Mouse (Mus musculus) intestine, embryonic 15.5 days (tissue): ENCODE measurements around the gene Large2. TPM values are rescaled to one million over a fixed set of nuclear protein-coding genes. Genes with fewer than 3 reads are reported as not detected.
A peak's percentile ranks its signal among the peaks of the same experiment; 100 is the strongest.

Source experiments
- ATAC-seq: fragments of 200-750 bp; cut with Nextera tagmentation; 2 replicates; pipeline ENCODE4 v1.8.0; 2017; ENCODE audit warnings: moderate TSS enrichment, moderate library complexity
- H3K27ac ChIP-seq: fragments of 300-500 bp; sonication (generic); 2 replicates; pipeline ENCODE4 v1.5.1; 2015; ENCODE audit warnings: mild to moderate bottlenecking, inconsistent platforms
- H3K27me3 ChIP-seq: fragments of 300-500 bp; sonication (generic); replicated peaks from 2 replicates; pipeline ENCODE4 v1.6.1; 2015; ENCODE audit warnings: inconsistent platforms
- H3K36me3 ChIP-seq: fragments of 300-500 bp; sonication (generic); 2 replicates; pipeline ENCODE4 v1.6.1; 2015; ENCODE audit warnings: inconsistent platforms
- H3K4me1 ChIP-seq: fragments of 300-500 bp; sonication (generic); replicated peaks from 2 replicates; pipeline ENCODE4 v1.6.1; 2015; ENCODE audit warnings: inconsistent platforms
- H3K4me2 ChIP-seq: fragments of 300-500 bp; sonication (generic); replicated peaks from 2 replicates; pipeline ENCODE4 v1.6.1; 2015; ENCODE audit warnings: mild to moderate bottlenecking, inconsistent platforms
- H3K4me3 ChIP-seq: fragments of 300-500 bp; sonication (generic); replicated peaks from 2 replicates; pipeline ENCODE4 v1.5.1; 2015; ENCODE audit warnings: inconsistent platforms
- H3K9ac ChIP-seq: fragments of 300-500 bp; sonication (generic); 2 replicates; pipeline ENCODE4 v1.6.1; 2015; ENCODE audit warnings: inconsistent platforms
- H3K9me3 ChIP-seq: fragments of 300-500 bp; sonication (generic); 2 replicates; pipeline ENCODE4 v1.6.1; 2016; ENCODE audit warnings: inconsistent platforms
- WGBS: fragments of 180-500 bp; shearing (Covaris S2); methylation state at CpG from one replicate; pipeline ENCODE4 v1.1.7; 2015; 5-methylcytosine and 5-hydroxymethylcytosine counted together
- polyA plus RNA-seq: library from polyadenylated mRNA; unstranded; fragments of >200 nt; fragmentation: Nextera tagmentation; extraction: Ambion mirVana; gene quantifications from 2 replicates; pipeline ENCODE4 v1.2.1, GENCODE M21; 2015

Gene Large2
- polyA plus RNA-seq, 1 experiment from 2014 or later: 10.0 TPM

GRCm38 (mm10) chr2:92376300-92376699, 1.6 kb upstream of the Large2 start:
- Histone ChIP-seq H3K9ac (peak overlapping the region; percentile 69), H3K4me3 (peak overlapping the region; percentile 75), H3K4me2 (peak overlapping the region; percentile 89), H3K4me1 (peaks cover 30% of the 10 kb centered on the region), H3K27me3 (no peaks in the 10 kb centered on the region), H3K27ac (no peak overlapping the region), H3K9me3 (no peaks in the 10 kb centered on the region), H3K36me3 (0 out of 2 replicates have a peak, but pooled peaks cover 6% of the 10 kb centered on the region)
- 84% methylated on average over 6 of the region's 6 CpGs for WGBS
- ATAC-seq: no peak

- peak overlapping the region; percentile 75 for H3K4me3 ChIP-seq
- ATAC-seq: no peak
- H3K4me2 ChIP-seq: peak overlapping the region; percentile 89
- 0 out of 2 replicates have a peak, but pooled peaks cover 6% of the 10 kb centered on the region for H3K36me3 ChIP-seq
- no peaks in the 10 kb centered on the region for H3K9me3 ChIP-seq
- peaks cover 33% of the 10 kb centered on the region for H3K4me1 ChIP-seq
- WGBS: 6% methylated on average over 10 of the region's 10 CpGs
- peak overlapping the region; percentile 27; the same call in 1 of the 2 replicates for H3K27ac ChIP-seq
- 0 out of 2 replicates have a peak, but pooled peaks cover 2% of the 10 kb centered on the region for H3K27me3 ChIP-seq
- peak overlapping the region; percentile 69 for H3K9ac ChIP-seq
Observed at GRCm38 (mm10) chr2:92375788-92376187, 1.1 kb upstream of the Large2 start.

GRCm38 (mm10) chr2:92375099-92375623, 492 bp upstream of the Large2 start:
- Histone ChIP-seq H3K27me3 (peaks cover 7% of the 10 kb centered on the region; the same call in 1 of the 2 replicates), H3K4me3 (peak overlapping the region; percentile 75), H3K9ac (peak overlapping the region; percentile 69), H3K4me1 (peaks cover 40% of the 10 kb centered on the region), H3K36me3 (0 out of 2 replicates have a peak, but pooled peaks cover 6% of the 10 kb centered on the region), H3K9me3 (no peaks in the 10 kb centered on the region), H3K4me2 (peak overlapping the region; percentile 89), H3K27ac (peak overlapping the region; percentile 91)
- WGBS: 0% methylated on average over 29 of the region's 29 CpGs
- peak; percentile 94 for ATAC-seq

- Histone ChIP-seq H3K27me3 (peaks cover 10% of the 10 kb centered on the region; the same call in 1 of the 2 replicates), H3K27ac (peak overlapping the region; percentile 6; the same call in 1 of the 2 replicates), H3K36me3 (no peaks in the 10 kb centered on the region), H3K4me1 (peaks cover 42% of the 10 kb centered on the region), H3K4me3 (no peak overlapping the region), H3K4me2 (no peak overlapping the region), H3K9ac (no peak overlapping the region), H3K9me3 (no peaks in the 10 kb centered on the region)
- no peak for ATAC-seq
- WGBS: 80% methylated on average over 11 of the region's 11 CpGs
Observed at GRCm38 (mm10) chr2:92373437-92373813, 1.2 kb downstream of the Large2 start.

- H3K9ac ChIP-seq: no peak overlapping the region
- peaks cover 10% of the 10 kb centered on the region; the same call in 1 of the 2 replicates for H3K27me3 ChIP-seq
- no peaks in the 10 kb centered on the region for H3K9me3 ChIP-seq
- peaks cover 42% of the 10 kb centered on the region for H3K4me1 ChIP-seq
- H3K27ac ChIP-seq: peak overlapping the region; percentile 6; the same call in 1 of the 2 replicates
- ATAC-seq: no peak
- H3K36me3 ChIP-seq: no peaks in the 10 kb centered on the region
- WGBS: 43% methylated on average over 9 of the region's 9 CpGs
- H3K4me2 ChIP-seq: no peak overlapping the region; the same call in 1 of the 2 replicates
- no peak overlapping the region for H3K4me3 ChIP-seq
Observed at GRCm38 (mm10) chr2:92372767-92373436, 1.8 kb downstream of the Large2 start.

GRCm38 (mm10) chr2:92371971-92372690, 2.5 kb downstream of the Large2 start:
- no peak for ATAC-seq
- Histone ChIP-seq H3K4me3 (no peak overlapping the region), H3K9me3 (no peaks in the 10 kb centered on the region), H3K36me3 (no peaks in the 10 kb centered on the region), H3K4me2 (peak overlapping the region; percentile 87; the same call in 1 of the 2 replicates), H3K4me1 (peaks cover 46% of the 10 kb centered on the region), H3K27ac (peak overlapping the region; percentile 56; the same call in 1 of the 2 replicates), H3K27me3 (peaks cover 10% of the 10 kb centered on the region; the same call in 1 of the 2 replicates), H3K9ac (no peak overlapping the region)
- WGBS: 33% methylated on average over 10 of the region's 10 CpGs

- H3K4me2 ChIP-seq: peak overlapping the region; percentile 87
- H3K4me3 ChIP-seq: peak overlapping the region; percentile 52
- peak overlapping the region; percentile 65 for H3K9ac ChIP-seq
- no peaks in the 10 kb centered on the region for H3K36me3 ChIP-seq
- H3K4me1 ChIP-seq: peaks cover 41% of the 10 kb centered on the region
- WGBS: 3% methylated on average over 45 of the region's 45 CpGs
- ATAC-seq: peak; percentile 65
- no peaks in the 10 kb centered on the region for H3K9me3 ChIP-seq
- peaks cover 10% of the 10 kb centered on the region; the same call in 1 of the 2 replicates for H3K27me3 ChIP-seq
- H3K27ac ChIP-seq: peak overlapping the region; percentile 56; the same call in 1 of the 2 replicates
Observed at GRCm38 (mm10) chr2:92370821-92371805, 3.6 kb downstream of the Large2 start.

- Histone ChIP-seq H3K9ac (peak overlapping the region; percentile 65), H3K27me3 (peaks cover 10% of the 10 kb centered on the region; the same call in 1 of the 2 replicates), H3K4me1 (peaks cover 36% of the 10 kb centered on the region), H3K9me3 (no peaks in the 10 kb centered on the region), H3K4me3 (peak overlapping the region; percentile 52), H3K4me2 (peak overlapping the region; percentile 87), H3K27ac (0 out of 2 replicates have a peak overlapping the region, but pooled peaks have one; percentile 56), H3K36me3 (no peaks in the 10 kb centered on the region; the same call in 1 of the 2 replicates)
- ATAC-seq: no peak
- 11% methylated on average over 19 of the region's 19 CpGs for WGBS
Observed at GRCm38 (mm10) chr2:92370375-92370774, 4.3 kb downstream of the Large2 start.

GRCm38 (mm10) chr2:92367383-92368029, 7.2 kb downstream of the Large2 start:
- 32% methylated on average over 20 of the region's 20 CpGs for WGBS
- no peak overlapping the region for H3K4me2 ChIP-seq
- H3K27me3 ChIP-seq: peaks cover 10% of the 10 kb centered on the region; the same call in 1 of the 2 replicates

GRCm38 (mm10) chr2:92365568-92365967, 9.1 kb downstream of the Large2 start:
- H3K27ac ChIP-seq: no peak overlapping the region
- 89% methylated on average over 10 of the region's 10 CpGs for WGBS
- H3K36me3 ChIP-seq: peaks cover 6% of the 10 kb centered on the region
- H3K9ac ChIP-seq: no peak overlapping the region
- H3K4me2 ChIP-seq: no peak overlapping the region
- H3K4me1 ChIP-seq: peaks cover 11% of the 10 kb centered on the region
- H3K9me3 ChIP-seq: no peaks in the 10 kb centered on the region
- H3K27me3 ChIP-seq: peaks cover 6% of the 10 kb centered on the region; the same call in 1 of the 2 replicates
- no peak for ATAC-seq
- H3K4me3 ChIP-seq: no peak overlapping the region

More at GRCm38 (mm10) chr2:92367383-92368029, 7.2 kb downstream of the Large2 start:
- ATAC-seq: no peak
- no peak overlapping the region for H3K4me3 ChIP-seq
- no peaks in the 10 kb centered on the region for H3K9me3 ChIP-seq
- H3K27ac ChIP-seq: no peak overlapping the region
- no peak overlapping the region for H3K9ac ChIP-seq
- peaks cover 2% of the 10 kb centered on the region for H3K36me3 ChIP-seq
- H3K4me1 ChIP-seq: peaks cover 27% of the 10 kb centered on the region

GRCm38 (mm10) chr2:92364086-92364485, 10.6 kb downstream of the Large2 start:
- H3K27ac ChIP-seq: no peak overlapping the region
- H3K36me3 ChIP-seq: peaks cover 10% of the 10 kb centered on the region
- ATAC-seq: no peak
- WGBS: 86% methylated on average over 4 of the region's 4 CpGs
- no peak overlapping the region for H3K4me2 ChIP-seq
- H3K27me3 ChIP-seq: no peaks in the 10 kb centered on the region
- peaks cover 9% of the 10 kb centered on the region; the same call in 1 of the 2 replicates for H3K4me1 ChIP-seq
- no peak overlapping the region for H3K9ac ChIP-seq
- no peak overlapping the region for H3K4me3 ChIP-seq
- no peaks in the 10 kb centered on the region for H3K9me3 ChIP-seq
